Mouse (Mus musculus) intestine, embryonic 14.5 days (tissue): Measurements from ENCODE around the gene Slc5a3. TPM values are rescaled to one million over a fixed set of nuclear protein-coding genes. Genes with fewer than 3 reads are reported as not detected.

Source experiments
- polyA plus RNA-seq: library from polyadenylated mRNA; unstranded; fragments of >200 nt; fragmentation: Nextera tagmentation; extraction: Ambion mirVana; gene quantifications from 2 replicates; pipeline ENCODE4 v1.2.1, GENCODE M21; 2014

Gene Slc5a3
- polyA plus RNA-seq, 1 experiment from 2014 or later = 8.4 TPM

Other genes starting within 250 kb of the Slc5a3 start
- 114 and 122 TPM in 2 replicates for gene Mrps6, start 52 bp upstream of the Slc5a3 start, polyA plus RNA-seq
- gene Gm49711, start within 50 bp of the Slc5a3 start, polyA plus RNA-seq = not detected in 2 replicates
- gene Kcne2, start 234.1 kb downstream of the Slc5a3 start, polyA plus RNA-seq = 0.18 and 0.22 TPM in 2 replicates
- 130 and 134 TPM in 2 replicates for gene Smim11, start 243.0 kb downstream of the Slc5a3 start, polyA plus RNA-seq